Mouse (Mus musculus) bone marrow macrophage, adult 2 months (primary cell): ENCODE measurements around the gene Cyp2u1.

ENCODE experiments used
- CTCF ChIP-seq: IDR thresholded peaks from 2 replicates; pipeline ENCODE4 v1.5.1; 2012; ENCODE audit warnings: low read depth, mild to moderate bottlenecking, low read length, moderate library complexity
- POLR2A ChIP-seq: IDR thresholded peaks from 2 replicates; pipeline ENCODE4 v1.6.1; 2012; ENCODE audit warnings: mild to moderate bottlenecking, low read depth, low read length, borderline replicate concordance

DNA sequence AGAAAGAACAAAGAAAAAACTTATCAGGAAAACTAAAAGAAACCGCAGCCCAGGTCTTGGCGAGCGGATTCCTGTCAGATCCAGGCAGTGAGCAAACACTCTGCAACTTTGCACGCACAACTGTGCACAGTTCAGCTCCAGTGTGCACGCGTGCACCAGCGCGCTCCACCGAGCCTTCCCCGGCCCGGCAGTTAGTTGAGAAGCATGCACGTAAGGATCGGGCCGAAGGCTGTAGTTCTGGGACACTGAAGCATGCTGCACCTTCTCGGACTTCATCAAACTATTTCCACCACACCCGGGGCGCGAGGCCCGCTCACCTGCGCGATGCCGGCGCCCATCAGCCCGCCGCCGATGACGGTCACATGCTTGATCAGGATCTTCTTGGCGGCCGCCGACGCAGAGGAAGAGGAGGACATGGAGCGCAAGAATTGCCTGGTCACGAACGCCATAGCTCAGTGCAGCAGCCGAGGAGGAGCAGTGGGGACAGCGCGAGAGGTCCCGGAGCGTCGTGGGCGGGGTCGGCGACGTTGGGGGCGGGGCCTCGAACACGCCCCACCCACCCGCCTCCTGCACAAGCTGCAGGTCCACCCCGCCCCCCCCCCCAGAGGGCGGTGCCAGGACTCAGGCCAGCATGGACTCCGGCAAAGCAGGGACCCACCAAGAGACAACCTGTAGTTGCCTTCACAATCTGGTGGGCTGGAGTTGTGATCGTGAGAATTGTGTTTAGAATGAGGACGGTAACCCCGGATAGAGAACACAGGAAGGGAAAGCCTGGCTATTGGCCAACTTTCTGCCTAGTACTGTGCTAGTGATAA lies 31.3 kb downstream of the Cyp2u1 start, which contains the start of gene Hadh:
- no peak; the same call in 1 of the 2 replicates for TF ChIP-seq POLR2A
- no peak for TF ChIP-seq CTCF
